Mouse (Mus musculus) CH12.LX (cell line): ENCODE measurements around the gene Chpf2. TPM values are rescaled to one million over a fixed set of nuclear protein-coding genes. Genes with fewer than 3 reads are reported as not detected.

Source experiments
- DNase-seq: peaks from one replicate; pipeline ENCODE4 v3.0.0-alpha.2; 2013; ENCODE audit errors: extremely low read depth
- H3K27ac ChIP-seq: 2 replicates; pipeline ENCODE4 v1.5.1; 2012; ENCODE audit warnings: low read depth, mild to moderate bottlenecking, control low read depth, moderate library complexity; ENCODE audit not compliant: insufficient read depth
- H3K27me3 ChIP-seq: replicated peaks from 2 replicates; pipeline ENCODE3; 2012; ENCODE audit warnings: inconsistent platforms
- H3K36me3 ChIP-seq, 2 experiments: replicated peaks in 1 of 2; 2 replicates each; pipeline versions ENCODE3 to v1.6.1; 2012; ENCODE audit warnings: inconsistent platforms in 1 of 2, low read length in 1 of 2, mild to moderate bottlenecking in 1 of 2, mixed read lengths in 1 of 2, moderate library complexity in 1 of 2; ENCODE audit not compliant: control insufficient read depth in 1 of 2, insufficient read depth in 1 of 2
- H3K4me1 ChIP-seq, 2 experiments: 2 replicates each; pipeline ENCODE4 v1.6.1; 2012; ENCODE audit warnings: inconsistent platforms in 1 of 2, moderate library complexity in 1 of 2; ENCODE audit not compliant: insufficient read depth in 2 of 2, control insufficient read depth in 1 of 2
- H3K4me2 ChIP-seq: 2 replicates; pipeline ENCODE4 v1.6.1; 2012; ENCODE audit warnings: low read depth, mild to moderate bottlenecking, control low read depth; ENCODE audit not compliant: poor library complexity, insufficient read depth, severe bottlenecking
- H3K4me3 ChIP-seq, 3 experiments: fragments of 150-350 bp in 1 of 3; sonication (generic) in 1 of 3; replicated peaks in 1 of 3; 2 replicates each; pipeline versions ENCODE3 to v1.5.1; 2011 to 2012; ENCODE audit warnings: low read depth in 2 of 3, low read length in 2 of 3, mild to moderate bottlenecking in 2 of 3, moderate library complexity in 2 of 3, control low read depth in 1 of 3, improper control_type of control experiment in 1 of 3, inconsistent platforms in 1 of 3, mixed read lengths in 1 of 3; ENCODE audit not compliant: poor library complexity in 1 of 3
- H3K79me2 ChIP-seq: replicated peaks from 2 replicates; pipeline ENCODE4 v1.6.1; 2012; ENCODE audit warnings: mild to moderate bottlenecking, moderate library complexity; ENCODE audit not compliant: control insufficient read depth, poor library complexity, insufficient read depth, severe bottlenecking; ENCODE audit errors: extremely low read depth
- H3K9ac ChIP-seq: 2 replicates; pipeline ENCODE4 v1.6.1; 2012; ENCODE audit warnings: low read depth, mild to moderate bottlenecking, control low read depth, moderate library complexity; ENCODE audit not compliant: insufficient read depth
- H3K9me3 ChIP-seq: replicated peaks from 2 replicates; pipeline ENCODE3; 2012; ENCODE audit warnings: low read length, inconsistent platforms, mixed read lengths
- BHLHE40 ChIP-seq: IDR thresholded peaks from 2 replicates; pipeline ENCODE4 v1.6.1; 2011; ENCODE audit warnings: mild to moderate bottlenecking, low read depth, low read length, improper control_type of control experiment
- CHD1 ChIP-seq: IDR thresholded peaks from 2 replicates; pipeline ENCODE4 v1.6.1; 2012; ENCODE audit warnings: low read depth, low read length, improper control_type of control experiment, inconsistent platforms
- CHD2 ChIP-seq: IDR thresholded peaks from 2 replicates; pipeline ENCODE4 v1.6.1; 2011; ENCODE audit warnings: low read length, improper control_type of control experiment
- CTCF ChIP-seq, 2 experiments: IDR thresholded peaks in 1 of 2; conservative IDR thresholded peaks in 1 of 2; 2 replicates each; pipeline ENCODE4 v1.5.1; 2011 to 2012; ENCODE audit warnings: low read depth in 2 of 2, low read length in 2 of 2, improper control_type of control experiment in 1 of 2, inconsistent platforms in 1 of 2, mild to moderate bottlenecking in 1 of 2, moderate library complexity in 1 of 2
- E2F4 ChIP-seq: IDR thresholded peaks from 2 replicates; pipeline ENCODE4 v1.6.1; 2011; ENCODE audit warnings: low read depth, low read length, improper control_type of control experiment; ENCODE audit not compliant: insufficient replicate concordance
- ELF1 ChIP-seq: IDR thresholded peaks from 2 replicates; pipeline ENCODE4 v1.6.1; 2014; ENCODE audit warnings: low read depth, mild to moderate bottlenecking, inconsistent platforms, low read length, improper control_type of control experiment
- EP300 ChIP-seq: IDR thresholded peaks from 2 replicates; pipeline ENCODE4 v1.6.1; 2011; ENCODE audit warnings: low read length, improper control_type of control experiment
- ETS1 ChIP-seq: conservative IDR thresholded peaks from 2 replicates; pipeline ENCODE4 v1.6.1; 2012; ENCODE audit warnings: low read depth, mild to moderate bottlenecking, inconsistent platforms, low read length, improper control_type of control experiment, moderate library complexity
- GABPA ChIP-seq: IDR thresholded peaks from 2 replicates; pipeline ENCODE4 v1.6.1; 2012; ENCODE audit warnings: low read depth, low read length, improper control_type of control experiment, inconsistent platforms; ENCODE audit not compliant: insufficient replicate concordance
- HCFC1 ChIP-seq: IDR thresholded peaks from 2 replicates; pipeline ENCODE4 v1.6.1; 2012; ENCODE audit warnings: low read depth, mild to moderate bottlenecking, inconsistent platforms, low read length, improper control_type of control experiment
- IRF4 ChIP-seq: IDR thresholded peaks from 2 replicates; pipeline ENCODE4 v1.6.1; 2014; ENCODE audit warnings: low read depth, mild to moderate bottlenecking, inconsistent platforms, low read length, improper control_type of control experiment
- JUN ChIP-seq: IDR thresholded peaks from 2 replicates; pipeline ENCODE4 v1.6.1; 2011; ENCODE audit warnings: low read depth, mild to moderate bottlenecking, low read length, improper control_type of control experiment, moderate library complexity; ENCODE audit not compliant: insufficient read depth
- JUND ChIP-seq: conservative IDR thresholded peaks from 2 replicates; pipeline ENCODE4 v1.6.1; 2011; ENCODE audit warnings: low read depth, low read length, improper control_type of control experiment
- KAT2A ChIP-seq: IDR thresholded peaks from 2 replicates; pipeline ENCODE4 v1.6.1; 2012; ENCODE audit warnings: low read length, improper control_type of control experiment, inconsistent platforms; ENCODE audit not compliant: insufficient replicate concordance
- MAFK ChIP-seq: IDR thresholded peaks from 2 replicates; pipeline ENCODE4 v1.6.1; 2011; ENCODE audit warnings: low read length, improper control_type of control experiment; ENCODE audit not compliant: insufficient replicate concordance
- MAX ChIP-seq: IDR thresholded peaks from 2 replicates; pipeline ENCODE4 v1.6.1; 2011; ENCODE audit warnings: low read length, improper control_type of control experiment
- MAZ ChIP-seq: IDR thresholded peaks from 2 replicates; pipeline ENCODE4 v1.6.1; 2012; ENCODE audit warnings: low read depth, mild to moderate bottlenecking, inconsistent platforms, low read length, improper control_type of control experiment, moderate library complexity
- MEF2A ChIP-seq: IDR thresholded peaks from 2 replicates; pipeline ENCODE4 v1.6.1; 2014; ENCODE audit warnings: low read depth, mild to moderate bottlenecking, inconsistent platforms, low read length, improper control_type of control experiment, borderline replicate concordance
- MXI1 ChIP-seq: IDR thresholded peaks from 2 replicates; pipeline ENCODE4 v1.6.1; 2011; ENCODE audit warnings: mild to moderate bottlenecking, low read depth, low read length, improper control_type of control experiment
- MYC ChIP-seq: IDR thresholded peaks from 2 replicates; pipeline ENCODE4 v1.6.1; 2011; ENCODE audit warnings: low read depth, mild to moderate bottlenecking, improper control_type of control experiment, low read length
- NELFE ChIP-seq: IDR thresholded peaks from 2 replicates; pipeline ENCODE4 v1.6.1; 2011; ENCODE audit warnings: low read depth, low read length, improper control_type of control experiment
- NRF1 ChIP-seq: IDR thresholded peaks from 2 replicates; pipeline ENCODE4 v1.6.1; 2014; ENCODE audit warnings: low read depth, mild to moderate bottlenecking, inconsistent platforms, low read length, improper control_type of control experiment, moderate library complexity
- PAX5 ChIP-seq: IDR thresholded peaks from 2 replicates; pipeline ENCODE4 v1.6.1; 2012; ENCODE audit warnings: low read length, inconsistent platforms, mixed read lengths
- POLR2A ChIP-seq: IDR thresholded peaks from 2 replicates; pipeline ENCODE4 v1.6.1; 2011; ENCODE audit warnings: low read depth, mild to moderate bottlenecking, improper control_type of control experiment, low read length
- POLR2AphosphoS2 ChIP-seq: IDR thresholded peaks from 2 replicates; pipeline ENCODE4 v1.6.1; 2011; ENCODE audit warnings: low read depth, low read length, improper control_type of control experiment
- RAD21 ChIP-seq: IDR thresholded peaks from 2 replicates; pipeline ENCODE4 v1.6.1; 2011; ENCODE audit warnings: low read depth, mild to moderate bottlenecking, low read length, improper control_type of control experiment, moderate library complexity
- RCOR1 ChIP-seq: conservative IDR thresholded peaks from 2 replicates; pipeline ENCODE4 v1.6.1; 2012; ENCODE audit warnings: low read depth, mild to moderate bottlenecking, inconsistent platforms, low read length, improper control_type of control experiment
- SIN3A ChIP-seq: IDR thresholded peaks from 2 replicates; pipeline ENCODE4 v1.6.1; 2012; ENCODE audit warnings: low read length, improper control_type of control experiment, inconsistent platforms
- SMC3 ChIP-seq: IDR thresholded peaks from 2 replicates; pipeline ENCODE4 v1.6.1; 2011; ENCODE audit warnings: low read depth, low read length, improper control_type of control experiment
- TBP ChIP-seq: conservative IDR thresholded peaks from 2 replicates; pipeline ENCODE4 v1.6.1; 2011; ENCODE audit warnings: low read depth, low read length, improper control_type of control experiment
- TCF12 ChIP-seq: IDR thresholded peaks from 2 replicates; pipeline ENCODE4 v1.6.1; 2014; ENCODE audit warnings: low read depth, mild to moderate bottlenecking, inconsistent platforms, low read length, improper control_type of control experiment
- UBTF ChIP-seq: IDR thresholded peaks from 2 replicates; pipeline ENCODE4 v1.6.1; 2012; ENCODE audit warnings: low read depth, mild to moderate bottlenecking, inconsistent platforms, low read length, improper control_type of control experiment, moderate library complexity
- USF1 ChIP-seq: IDR thresholded peaks from 2 replicates; pipeline ENCODE4 v1.6.1; 2014; ENCODE audit warnings: low read depth, mild to moderate bottlenecking, inconsistent platforms, low read length, improper control_type of control experiment
- USF2 ChIP-seq: conservative IDR thresholded peaks from 2 replicates; pipeline ENCODE4 v1.6.1; 2011; ENCODE audit warnings: low read depth, low read length, improper control_type of control experiment
- ZC3H11A ChIP-seq: IDR thresholded peaks from 2 replicates; pipeline ENCODE4 v1.6.1; 2012; ENCODE audit warnings: low read depth, mild to moderate bottlenecking, inconsistent platforms, low read length, improper control_type of control experiment
- ZKSCAN1 ChIP-seq: IDR thresholded peaks from 2 replicates; pipeline ENCODE4 v1.6.1; 2012; ENCODE audit warnings: low read depth, inconsistent platforms, low read length, improper control_type of control experiment, borderline replicate concordance
- ZMIZ1 ChIP-seq: IDR thresholded peaks from 2 replicates; pipeline ENCODE4 v1.6.1; 2012; ENCODE audit warnings: low read depth, mild to moderate bottlenecking, inconsistent platforms, low read length, improper control_type of control experiment
- ZNF384 ChIP-seq: IDR thresholded peaks from 2 replicates; pipeline ENCODE4 v1.6.1; 2012; ENCODE audit warnings: low read depth, low read length, improper control_type of control experiment, inconsistent platforms
- dilution Hi-C: fragments of 300-500 bp; cut with MboI; formaldehyde crosslinking; loops from 2 replicates; pipeline ENCODE4 v1.14.3; 2020; ENCODE audit warnings: low sequenced_read_pairs; ENCODE audit not compliant: extremely low pct_unique_long_range_greater_than_20kb, extremely low pct_ligation_motif_present
- in situ Hi-C: fragments of 300-500 bp; cut with MboI; formaldehyde crosslinking; loops from 3 replicates; pipeline ENCODE4 v1.14.3; 2019; ENCODE audit warnings: low sequenced_read_pairs, low pct_ligation_motif_present, low pct_unique_long_range_greater_than_20kb, mixed read lengths
- polyA plus RNA-seq: library from polyadenylated mRNA; unstranded; fragments of >175 nt; gene quantifications from 2 replicates; pipeline ENCODE4 v1.2.1, GENCODE M21; 2012; ENCODE audit warnings: low read depth; ENCODE audit not compliant: insufficient read length
- total RNA-seq, 2 experiments: library from RNA; depleted of rRNA; stranded (reverse); fragments of 300-350 nt in 1 of 2; fragments of >200 nt in 1 of 2; gene quantifications; 2 replicates each; pipeline ENCODE4 v1.2.3; 2012 to 2014

The Chpf2 gene
- 20.4 and 25.5 TPM in 2 replicates for total RNA-seq (2012; rRNA removed)
- 11.2 and 11.9 TPM in 2 replicates for total RNA-seq (2014; rRNA removed)
- polyA plus RNA-seq: 22.8 and 26.9 TPM in 2 replicates

- dilution Hi-C loops (no loop called here), in situ Hi-C loops (no loop called here)
- Histone ChIP-seq H3K4me3 (peak within 1 kb of the TSS; percentile 88 to 98 (median 90)), H3K4me1 (peaks cover 8 to 24% of the 10 kb centered on the region in 2 experiments), H3K9ac (peak within 1 kb of the TSS; percentile 77), H3K4me2 (peak within 1 kb of the TSS; percentile 51), H3K79me2 (peaks cover 19% of the 10 kb centered on the region), H3K27me3 (no peaks in the 10 kb centered on the region), H3K27ac (peak within 1 kb of the TSS; percentile 18; the same call in 1 of the 2 replicates), H3K9me3 (no peaks in the 10 kb centered on the region), H3K36me3 (peaks cover 35 to 39% of the 10 kb centered on the region in 2 experiments)
- TF ChIP-seq EP300 (no peak), ZC3H11A (no peak), MYC (no peak), JUND (no peak), IRF4 (peak; percentile 30; the same call in 1 of the 2 replicates), SMC3 (no peak), POLR2AphosphoS2 (no peak), PAX5 (no peak), NELFE (peak; percentile 86), BHLHE40 (no peak), SIN3A (peak; percentile 94), HCFC1 (peak; percentile 91), TBP (peak; percentile 57; the same call in 1 of the 2 replicates), RCOR1 (no peak), CHD2 (no peak), ELF1 (peak; percentile 91), NRF1 (0 out of 2 replicates have a peak, but pooled peaks have one; percentile 34), E2F4 (no peak), ZKSCAN1 (no peak), POLR2A (peak; percentile 87), USF1 (no peak), RAD21 (no peak), MAFK (no peak), GABPA (peak; percentile 40; the same call in 1 of the 2 replicates), ZMIZ1 (peak; percentile 73), MXI1 (no peak), ETS1 (no peak), MAZ (no peak), ZNF384 (no peak), KAT2A (peak; percentile 69; the same call in 1 of the 2 replicates), UBTF (no peak), JUN (no peak), USF2 (no peak), CHD1 (no peak), MEF2A (no peak), MAX (no peak; the same call in 1 of the 2 replicates), CTCF (conservative IDR thresholded peaks at IDR 0.05 in 1 of 2, IDR thresholded peaks at IDR 0.05 in 1 of 2; ENCODE audit: low read depth in 2 of 2, low read length in 2 of 2) (no peak), TCF12 (peak; percentile 88)
- peak; percentile 83 for DNase-seq
These were observed at the start of gene Chpf2 for GRCm38 (mm10) chr5:24586547-24587199. Gene Chpf2 (plus strand): TSS chr5:24586741.
